Mouse (Mus musculus) intestine, postnatal 0 days (tissue): Measurements from ENCODE around the gene Pink1. TPM values are rescaled to one million over a fixed set of nuclear protein-coding genes. Genes with fewer than 3 reads are reported as not detected.

ENCODE experiments used
- ATAC-seq: fragments of 200-750 bp; cut with Nextera tagmentation; 2 replicates; pipeline ENCODE4 v1.8.0; 2017; ENCODE audit warnings: mild to moderate bottlenecking, moderate TSS enrichment, moderate library complexity
- H3K27ac ChIP-seq: fragments of 300-500 bp; sonication (generic); 2 replicates; pipeline ENCODE4 v1.5.1; 2014; ENCODE audit warnings: mild to moderate bottlenecking, low read depth, low read length, moderate library complexity
- H3K27me3 ChIP-seq: fragments of 300-500 bp; sonication (generic); replicated peaks from 2 replicates; pipeline ENCODE4 v1.6.1; 2014; ENCODE audit warnings: low read length, mixed read lengths; ENCODE audit not compliant: control insufficient read depth, insufficient read depth
- H3K36me3 ChIP-seq: fragments of 300-500 bp; sonication (generic); 2 replicates; pipeline ENCODE4 v1.6.1; 2014; ENCODE audit warnings: mild to moderate bottlenecking, moderate library complexity; ENCODE audit not compliant: control insufficient read depth, insufficient read depth
- H3K4me1 ChIP-seq: fragments of 300-500 bp; sonication (generic); replicated peaks from 2 replicates; pipeline ENCODE4 v1.6.1; 2014; ENCODE audit warnings: antibody characterized with exemption, low read length, mixed read lengths; ENCODE audit not compliant: control insufficient read depth, insufficient read depth
- H3K4me2 ChIP-seq: fragments of 300-500 bp; sonication (generic); replicated peaks from 2 replicates; pipeline ENCODE4 v1.6.1; 2014; ENCODE audit warnings: low read depth, mild to moderate bottlenecking, moderate library complexity
- H3K4me3 ChIP-seq: fragments of 300-500 bp; sonication (generic); 2 replicates; pipeline ENCODE4 v1.5.1; 2014; ENCODE audit warnings: low read depth, low read length
- H3K9ac ChIP-seq: fragments of 300-500 bp; sonication (generic); 2 replicates; pipeline ENCODE4 v1.6.1; 2014; ENCODE audit warnings: mild to moderate bottlenecking, low read depth, low read length
- H3K9me3 ChIP-seq: fragments of 300-500 bp; sonication (generic); 2 replicates; pipeline ENCODE4 v1.6.1; 2016; ENCODE audit warnings: mixed run types; ENCODE audit not compliant: control insufficient read depth
- CTCF ChIP-seq: sonication (generic); IDR thresholded peaks from 2 replicates; pipeline ENCODE4 v1.5.1; 2016; ENCODE audit warnings: low read depth, mild to moderate bottlenecking, control low read depth, antibody characterized with exemption, moderate library complexity
- WGBS: fragments of 180-500 bp; shearing (Covaris S2); extraction: QIAGEN DNeasy Blood & Tissue Kit; methylation state at CpG from one replicate; pipeline ENCODE4 v1.1.7; 2014; 5-methylcytosine and 5-hydroxymethylcytosine counted together
- microRNA-seq: library from miRNA; unstranded; fragments of <30 nt; microRNA quantifications from one replicate; pipeline ENCODE4, GENCODE M21; 2016
- polyA plus RNA-seq: library from polyadenylated mRNA; unstranded; fragments of >200 nt; fragmentation: Nextera tagmentation; extraction: Ambion mirVana; gene quantifications from 2 replicates; pipeline ENCODE4 v1.2.1, GENCODE M21; 2015

Gene Pink1
- polyA plus RNA-seq, 1 experiment from 2014 or later: 65.8 TPM

DNA sequence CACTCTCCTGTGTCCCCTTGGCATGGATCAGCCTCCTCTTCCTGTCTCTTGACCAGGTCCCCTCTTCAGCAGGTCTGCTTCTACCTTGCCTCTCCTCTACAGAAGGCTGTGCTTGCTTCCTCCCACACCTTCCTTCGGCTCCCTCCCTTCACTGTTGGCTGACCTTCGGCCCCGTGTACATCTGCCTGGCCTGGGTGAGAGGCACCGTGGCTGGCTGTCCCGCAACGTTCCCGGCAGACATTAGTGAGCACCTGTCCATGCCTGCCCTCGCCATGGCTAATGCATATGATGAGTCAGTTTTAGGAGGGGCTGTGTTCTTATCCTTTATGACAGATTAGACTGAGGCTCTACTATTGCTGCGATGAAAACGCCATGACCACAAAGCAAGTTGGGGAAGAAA lies 58.2 kb downstream of the Pink1 start:
- Histone ChIP-seq H3K36me3 (no peaks in the 10 kb centered on the region), H3K4me1 (no peaks in the 10 kb centered on the region), H3K27me3 (no peaks in the 10 kb centered on the region), H3K4me2 (0 out of 2 replicates have a peak overlapping the region, but pooled peaks have one; percentile 17), H3K27ac (no peak overlapping the region), H3K9me3 (no peaks in the 10 kb centered on the region), H3K4me3 (no peak overlapping the region), H3K9ac (no peak overlapping the region)
- peak; percentile 84 for ATAC-seq
- 41% methylated on average over 10 of the region's 10 CpGs for WGBS
- no peak for TF ChIP-seq CTCF

Small RNAs within 50 kb of the gene (microRNA-seq; reads per million reads assigned to microRNA genes)
- gene Gm27646: not detected
- gene Mir7019: 0.82 reads per million

Other genes starting within 250 kb of the Pink1 start
- 75.5 and 83.4 TPM in 2 replicates for gene Hp1bp3, start 110.0 kb downstream of the Pink1 start, polyA plus RNA-seq
- gene Sh2d5, start 75.9 kb downstream of the Pink1 start, polyA plus RNA-seq: 0.21 and 0.33 TPM in 2 replicates
- gene Kif17, start 75.9 kb downstream of the Pink1 start, polyA plus RNA-seq: 0.78 and 1.1 TPM in 2 replicates
- 177 and 178 TPM in 2 replicates for gene Ddost, start 21.6 kb downstream of the Pink1 start, polyA plus RNA-seq
- gene Cda, start 41.7 kb upstream of the Pink1 start, polyA plus RNA-seq: 37.5 and 41.7 TPM in 2 replicates
- gene Fam43b, start 70.2 kb upstream of the Pink1 start, polyA plus RNA-seq: not detected in 2 replicates
- gene Mul1, start 108.4 kb upstream of the Pink1 start, polyA plus RNA-seq: 34.7 and 35.0 TPM in 2 replicates
- 10.9 and 12.2 TPM in 2 replicates for gene Camk2n1, start 128.0 kb upstream of the Pink1 start, polyA plus RNA-seq